Mouse (Mus musculus) liver, adult 2 months (tissue): Measurements from ENCODE around the gene Ush1c.

ENCODE experiments used
- CTCF ChIP-seq: fragments of 200-500 bp; IDR thresholded peaks from 2 replicates; pipeline ENCODE4 v1.5.1; 2011; ENCODE audit warnings: low read depth, low read length, control low read depth
- POLR2A ChIP-seq: fragments of 200-500 bp; IDR thresholded peaks from 2 replicates; pipeline ENCODE4 v1.6.1; 2011; ENCODE audit warnings: low read length, control low read depth; ENCODE audit not compliant: insufficient read depth; ENCODE audit errors: extremely low read depth

- TF ChIP-seq CTCF (no peak), POLR2A (no peak)
Observed at GRCm38 (mm10) chr7:46201649-46202048, 36.7 kb downstream of the Ush1c start.
